Mouse (Mus musculus): Measurements from ENCODE around the gene Eif5a.

The Eif5a gene

GRCm38 (mm10) chr11:69904311-69904710 lies 17.4 kb downstream of the Eif5a start:
- DNase-seq (ENCODE audit: extremely low spot score, low spot score) = no peak

GRCm38 (mm10) chr11:69902972-69903371 lies 18.8 kb downstream of the Eif5a start:
- no peak for DNase-seq (ENCODE audit: extremely low spot score, low spot score)

- DNase-seq (ENCODE audit: extremely low spot score, low spot score) = no peak
Observed at GRCm38 (mm10) chr11:69901993-69902392, 19.8 kb downstream of the Eif5a start.

GRCm38 (mm10) chr11:69901406-69901846 lies 20.3 kb downstream of the Eif5a start:
- DNase-seq (ENCODE audit: extremely low spot score, low spot score) = peak; percentile 93

- DNase-seq (ENCODE audit: extremely low spot score, low spot score) = peak; percentile 89
Observed at GRCm38 (mm10) chr11:69900471-69901405, 21.0 kb downstream of the Eif5a start, which contains the start of the genes 2810408A11Rik and Neurl4. Gene 2810408A11Rik, minus strand, starts transcription at chr11:69900987. Gene Neurl4, plus strand, starts transcription at chr11:69901072.

GRCm38 (mm10) chr11:69899870-69900269 lies 21.9 kb downstream of the Eif5a start:
- DNase-seq (ENCODE audit: extremely low spot score, low spot score) = peak; percentile 34

- DNase-seq (ENCODE audit: extremely low spot score, low spot score) = no peak
Observed at GRCm38 (mm10) chr11:69895291-69895690, 26.5 kb downstream of the Eif5a start, which contains the start of gene Acap1. Gene Acap1, minus strand, starts transcription at chr11:69895539.

GRCm38 (mm10) chr11:69894671-69895070 lies 27.1 kb downstream of the Eif5a start:
- no peak for DNase-seq (ENCODE audit: extremely low spot score, low spot score)

GRCm38 (mm10) chr11:69891482-69891881 lies 30.3 kb downstream of the Eif5a start:
- DNase-seq (ENCODE audit: extremely low spot score, low spot score) = no peak

- no peak for DNase-seq (ENCODE audit: extremely low spot score, low spot score)
Observed at GRCm38 (mm10) chr11:69886907-69887635, 34.7 kb downstream of the Eif5a start.

- no peak for DNase-seq (ENCODE audit: extremely low spot score, low spot score)
Observed at GRCm38 (mm10) chr11:69884663-69885062, 37.1 kb downstream of the Eif5a start.

GRCm38 (mm10) chr11:69884240-69884639 lies 37.5 kb downstream of the Eif5a start:
- DNase-seq (ENCODE audit: extremely low spot score, low spot score) = no peak

GRCm38 (mm10) chr11:69883527-69884151 lies 38.1 kb downstream of the Eif5a start:
- DNase-seq (ENCODE audit: extremely low spot score, low spot score) = no peak

- DNase-seq (ENCODE audit: extremely low spot score, low spot score) = peak; percentile 36
Observed at GRCm38 (mm10) chr11:69883066-69883465, 38.7 kb downstream of the Eif5a start.

- DNase-seq (ENCODE audit: extremely low spot score, low spot score) = no peak
Observed at GRCm38 (mm10) chr11:69881787-69882670, 39.7 kb downstream of the Eif5a start.

GRCm38 (mm10) chr11:69880853-69881603 lies 40.7 kb downstream of the Eif5a start, which contains the start of gene Kctd11:
Gene Kctd11, minus strand, starts transcription at chr11:69881406.
- DNase-seq (ENCODE audit: extremely low spot score, low spot score) = peak; percentile 88

GRCm38 (mm10) chr11:69880506-69880852 lies 41.3 kb downstream of the Eif5a start:
- no peak for DNase-seq (ENCODE audit: extremely low spot score, low spot score)

GRCm38 (mm10) chr11:69879711-69880110 lies 42.0 kb downstream of the Eif5a start:
- no peak for DNase-seq (ENCODE audit: extremely low spot score, low spot score)

GRCm38 (mm10) chr11:69878952-69879351 lies 42.8 kb downstream of the Eif5a start:
- no peak for DNase-seq (ENCODE audit: extremely low spot score, low spot score)

- no peak for DNase-seq (ENCODE audit: extremely low spot score, low spot score)
Observed at GRCm38 (mm10) chr11:69878399-69878798, 43.4 kb downstream of the Eif5a start.

Measured in neural tube, embryonic 10.5 days (tissue).